Mouse (Mus musculus): ENCODE measurements around the gene Abca13. TPM values are rescaled to one million over a fixed set of nuclear protein-coding genes. Genes with fewer than 3 reads are reported as not detected.
"Not testable (repeated sequence)": the region's sequence is repeated elsewhere in the genome, so short reads cannot be mapped to it uniquely, and the experiment has no call there.

Abca13 gene
- polyA plus RNA-seq (2015; fragmentation: Nextera tagmentation; extraction: Ambion mirVana): 0.01 and 0.14 TPM in 2 replicates

DNA sequence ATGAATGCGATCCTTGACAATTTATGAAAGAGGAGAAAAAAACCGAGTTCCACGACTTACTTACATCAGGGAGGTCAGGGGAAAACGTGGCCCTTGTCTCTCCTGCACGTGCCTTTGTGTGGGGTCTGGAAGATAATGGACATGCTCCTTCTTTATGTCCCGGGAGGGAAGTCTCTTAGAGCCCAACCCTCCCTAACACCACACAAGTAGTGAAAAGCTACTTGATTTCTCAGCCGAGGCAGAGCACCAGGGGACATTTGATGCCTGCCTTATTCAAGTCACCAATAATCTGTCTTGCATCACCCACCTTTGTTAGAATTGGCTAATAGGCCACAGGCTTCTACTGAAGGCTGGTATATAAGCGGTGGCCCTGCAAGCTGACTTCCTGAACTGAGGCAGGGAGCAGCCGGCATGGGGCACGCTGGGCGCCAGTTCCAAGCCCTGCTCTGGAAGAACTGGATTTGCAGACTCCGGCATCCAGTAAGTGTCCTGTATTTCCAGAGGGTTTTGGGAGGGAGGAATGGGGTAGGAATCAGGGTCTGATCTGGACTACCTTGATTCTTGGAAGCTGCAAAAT, at the start of gene Abca13:
TSS of gene Abca13 (plus strand) at position 388 of the 577 bp plus-strand sequence.
- H3K27me3 ChIP-seq: no peaks in the 10 kb centered on the region
- H3K4me1 ChIP-seq: 0 out of 2 replicates have a peak, but pooled peaks cover 6% of the 10 kb centered on the region
- no peaks in the 10 kb centered on the region for H3K9me3 ChIP-seq (replicated peaks)
- 27% methylated on average over 12 of the region's 12 CpGs for WGBS
- no peaks in the 10 kb centered on the region for H3K36me3 ChIP-seq (ENCODE audit: poor library complexity, severe bottlenecking)
- no peak within 1 kb of the TSS for H3K9ac ChIP-seq
- no peak within 1 kb of the TSS for H3K4me2 ChIP-seq
- no peak within 1 kb of the TSS for H3K4me3 ChIP-seq
- ATAC-seq: peak; percentile 19; the same call in 1 of the 2 replicates
- no peak within 1 kb of the TSS for H3K27ac ChIP-seq

DNA sequence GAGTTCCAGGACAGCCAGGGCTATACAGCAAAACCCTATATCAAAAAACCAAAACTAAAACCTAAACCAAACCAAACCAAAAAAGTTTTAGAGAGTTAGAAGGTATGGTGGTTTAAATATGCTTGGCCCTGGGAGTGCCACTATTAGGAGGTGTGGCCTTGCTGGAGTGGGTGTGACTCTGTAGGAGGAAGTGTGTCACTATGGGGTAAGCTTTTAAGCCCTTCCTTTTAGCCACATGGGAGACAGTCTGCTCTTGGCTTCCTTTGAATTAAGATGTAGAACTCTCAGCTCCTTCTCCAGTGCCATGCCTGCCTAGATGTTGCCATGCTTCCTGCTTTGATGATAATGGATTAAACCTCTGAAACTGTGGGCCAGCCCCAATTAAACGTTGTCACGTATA, 46.6 kb upstream of the Abca13 start:
- Histone ChIP-seq H3K36me3 (ENCODE audit: poor library complexity, severe bottlenecking) (no peaks in the 10 kb centered on the region), H3K4me3 (no peak overlapping the region), H3K27me3 (no peaks in the 10 kb centered on the region), H3K9ac (no peak overlapping the region), H3K4me1 (no peaks in the 10 kb centered on the region), H3K9me3 (replicated peaks) (no peaks in the 10 kb centered on the region; the same call in 1 of the 2 replicates), H3K27ac (no peak overlapping the region), H3K4me2 (no peak overlapping the region)
- ATAC-seq: no peak
- WGBS: 89% methylated on average over 2 of the region's 2 CpGs

DNA sequence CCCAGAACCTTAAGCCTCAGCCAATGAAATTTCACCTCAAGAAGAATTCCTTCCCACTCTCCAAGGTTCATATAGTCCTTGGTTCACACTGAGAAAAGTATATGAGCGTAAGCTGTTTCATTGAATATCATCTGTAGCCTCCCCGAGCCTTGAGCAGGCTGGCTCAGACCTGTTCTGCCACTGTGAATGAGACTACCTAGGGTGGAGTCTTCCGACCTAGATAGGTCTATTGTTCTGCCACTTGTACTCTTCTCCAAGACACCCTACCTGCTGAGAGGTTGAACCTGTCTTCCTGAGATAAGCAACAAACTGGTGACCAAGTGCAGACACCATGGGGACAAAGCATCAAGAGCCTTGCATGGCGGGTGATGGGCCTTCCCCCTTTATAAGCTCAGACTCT, 45.6 kb upstream of the Abca13 start:
- Histone ChIP-seq H3K4me1 (no peaks in the 10 kb centered on the region), H3K9ac (no peak overlapping the region), H3K9me3 (replicated peaks) (no peaks in the 10 kb centered on the region; the same call in 1 of the 2 replicates), H3K36me3 (ENCODE audit: poor library complexity, severe bottlenecking) (no peaks in the 10 kb centered on the region), H3K4me3 (no peak overlapping the region), H3K27me3 (no peaks in the 10 kb centered on the region), H3K4me2 (no peak overlapping the region), H3K27ac (no peak overlapping the region)
- ATAC-seq: no peak
- 87% methylated on average over 4 of the region's 4 CpGs for WGBS

DNA sequence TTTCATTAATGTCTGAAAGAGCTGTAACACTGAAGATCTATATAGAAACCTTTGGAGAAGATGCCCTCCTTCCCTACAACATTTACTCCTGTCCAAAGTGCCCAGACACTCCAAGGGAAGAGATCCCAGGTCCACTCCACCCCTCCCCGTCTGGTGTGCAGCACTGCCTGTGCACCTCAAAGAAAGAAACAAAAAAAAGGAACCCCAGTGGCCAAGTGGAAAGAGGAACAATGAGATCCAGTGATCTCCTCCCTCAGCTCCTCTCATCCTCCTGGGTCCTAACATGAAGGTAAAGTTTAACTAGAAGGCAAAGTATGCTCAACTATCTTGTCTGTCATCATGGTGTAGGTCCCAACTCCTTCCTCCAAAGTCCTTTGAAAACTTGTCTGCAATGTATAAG, 45.1 kb upstream of the Abca13 start:
- ATAC-seq: no peak

DNA sequence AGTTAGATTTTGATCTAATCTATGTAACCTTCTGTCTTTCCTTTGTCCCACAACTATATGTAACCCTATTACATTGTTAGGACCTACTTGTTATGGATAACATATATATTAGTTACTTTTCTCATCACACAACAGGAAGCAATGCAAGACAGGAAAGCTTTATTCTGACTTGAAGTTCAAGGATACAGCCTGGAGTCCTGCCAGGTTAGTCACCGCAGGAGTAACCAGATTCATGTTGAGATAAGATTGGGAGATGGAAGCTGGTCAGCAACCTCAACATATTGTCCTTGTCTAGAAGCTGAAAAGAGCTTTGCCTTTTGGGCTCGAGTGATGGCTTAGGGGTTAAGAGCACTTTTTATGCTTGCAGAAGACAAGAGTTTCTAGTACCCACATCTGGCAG, 43.5 kb upstream of the Abca13 start:
- H3K27ac ChIP-seq: no peak overlapping the region
- no peak overlapping the region for H3K4me2 ChIP-seq
- H3K9ac ChIP-seq: no peak overlapping the region
- WGBS: 88% methylated on average over 2 of the region's 2 CpGs
- no peak for ATAC-seq
- H3K27me3 ChIP-seq: no peaks in the 10 kb centered on the region
- H3K4me3 ChIP-seq: no peak overlapping the region
- H3K36me3 ChIP-seq (ENCODE audit: poor library complexity, severe bottlenecking): no peaks in the 10 kb centered on the region
- H3K4me1 ChIP-seq: no peaks in the 10 kb centered on the region
- no peaks in the 10 kb centered on the region; the same call in 1 of the 2 replicates for H3K9me3 ChIP-seq (replicated peaks)

More for the DNA sequence above, 45.1 kb upstream of the Abca13 start:
- H3K9me3 ChIP-seq (replicated peaks): no peaks in the 10 kb centered on the region; the same call in 1 of the 2 replicates
- H3K36me3 ChIP-seq (ENCODE audit: poor library complexity, severe bottlenecking): no peaks in the 10 kb centered on the region
- no peak overlapping the region for H3K27ac ChIP-seq
- H3K4me1 ChIP-seq: no peaks in the 10 kb centered on the region
- 94% methylated on average over 1 of the region's 1 CpGs for WGBS
- no peak overlapping the region for H3K4me2 ChIP-seq
- H3K27me3 ChIP-seq: no peaks in the 10 kb centered on the region
- H3K4me3 ChIP-seq: no peak overlapping the region
- H3K9ac ChIP-seq: no peak overlapping the region

DNA sequence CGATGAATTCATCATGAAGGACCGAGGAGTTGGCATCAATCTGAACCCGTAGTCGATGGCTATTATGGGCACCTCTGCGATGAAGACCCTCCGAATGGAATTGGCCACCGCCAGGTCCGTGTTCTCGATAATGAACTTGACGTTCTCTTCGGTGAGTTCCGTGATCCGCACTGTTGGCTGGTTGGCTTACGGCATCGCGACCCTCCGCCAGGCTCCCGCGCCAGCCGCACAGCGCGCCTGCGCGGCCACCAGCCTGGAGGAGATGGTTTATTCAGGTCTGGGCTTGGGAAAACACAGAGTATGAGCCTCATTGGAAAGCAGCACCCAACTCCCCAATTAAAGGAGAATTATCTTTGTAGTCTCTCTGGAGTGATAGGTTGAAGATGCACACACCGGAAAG, 41.3 kb upstream of the Abca13 start:
- ATAC-seq; H3K4me3 ChIP-seq; H3K4me2 ChIP-seq; H3K27me3 ChIP-seq; H3K27ac ChIP-seq; H3K36me3 ChIP-seq (ENCODE audit: poor library complexity, severe bottlenecking); H3K9me3 ChIP-seq (replicated peaks); H3K9ac ChIP-seq; H3K4me1 ChIP-seq: not testable (repeated sequence)
- WGBS: 86% methylated on average over 25 of the region's 25 CpGs

DNA sequence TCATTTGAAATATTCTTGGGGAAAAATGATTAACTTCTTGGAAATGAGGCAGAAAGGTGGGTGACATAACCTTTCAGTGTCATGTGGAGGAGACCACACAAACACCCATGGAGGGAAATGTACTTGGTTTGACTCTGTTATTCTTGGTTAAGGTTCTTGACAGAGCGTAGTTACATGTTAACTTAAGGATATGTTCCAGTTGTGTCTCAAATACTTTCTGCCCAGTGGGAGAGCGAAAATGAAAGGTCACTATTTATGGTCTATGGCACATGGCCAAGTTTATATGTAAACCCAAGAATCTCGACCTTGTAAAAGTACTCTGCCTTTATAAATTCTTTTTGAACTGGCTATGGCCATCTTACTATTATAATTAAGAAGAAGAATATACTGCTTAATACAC, 31.8 kb upstream of the Abca13 start:
- Histone ChIP-seq H3K4me2 (no peak overlapping the region), H3K4me1 (no peaks in the 10 kb centered on the region), H3K9ac (no peak overlapping the region), H3K27me3 (no peaks in the 10 kb centered on the region), H3K27ac (no peak overlapping the region), H3K36me3 (ENCODE audit: poor library complexity, severe bottlenecking) (no peaks in the 10 kb centered on the region), H3K4me3 (no peak overlapping the region), H3K9me3 (replicated peaks) (no peaks in the 10 kb centered on the region)
- ATAC-seq: no peak
- WGBS: 76% methylated on average over 3 of the region's 3 CpGs

DNA sequence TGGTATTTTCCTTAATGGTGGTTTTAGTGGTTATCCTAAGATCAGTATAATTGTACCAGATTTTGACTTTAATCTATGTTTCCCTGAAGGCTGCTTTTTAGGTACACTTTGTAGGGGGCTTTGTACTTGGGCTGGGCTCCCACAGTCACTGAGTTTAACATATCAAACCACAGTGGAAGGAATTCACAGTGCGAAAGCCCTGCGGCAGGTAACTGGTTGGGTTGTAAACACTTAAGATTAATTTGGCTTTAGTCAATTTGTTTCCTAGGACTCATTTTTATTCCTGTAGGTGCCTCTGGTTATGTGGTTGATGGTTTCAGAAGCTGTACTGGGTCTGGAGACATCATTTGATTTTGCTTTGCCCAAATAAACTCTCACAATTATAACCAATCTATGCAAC, 24.4 kb upstream of the Abca13 start:
- Histone ChIP-seq H3K9me3 (replicated peaks) (no peaks in the 10 kb centered on the region), H3K27me3 (no peaks in the 10 kb centered on the region), H3K36me3 (ENCODE audit: poor library complexity, severe bottlenecking) (no peaks in the 10 kb centered on the region), H3K4me2 (no peak overlapping the region), H3K4me1 (no peaks in the 10 kb centered on the region), H3K9ac (no peak overlapping the region), H3K4me3 (no peak overlapping the region), H3K27ac (no peak overlapping the region)
- WGBS: 93% methylated on average over 2 of the region's 2 CpGs
- no peak for ATAC-seq

DNA sequence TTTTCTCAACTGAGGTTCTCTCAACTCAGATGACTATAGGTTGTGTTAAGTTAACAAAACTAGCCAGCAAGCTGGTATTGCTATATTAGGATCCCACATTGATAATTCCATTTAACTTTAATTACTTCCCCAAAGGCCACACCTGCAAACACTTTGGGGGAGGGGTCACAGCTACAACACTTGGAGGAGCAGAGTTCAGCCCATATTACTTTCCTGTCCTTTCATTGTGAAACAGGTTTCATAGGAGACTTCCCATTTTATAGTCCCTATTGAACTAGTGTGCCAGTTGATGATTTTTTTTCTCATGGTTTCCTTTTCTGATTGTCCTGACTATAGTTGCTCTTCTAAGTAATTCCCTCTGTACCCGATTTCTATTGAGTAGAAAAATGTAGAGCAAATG, 10.3 kb upstream of the Abca13 start:
- Histone ChIP-seq H3K27me3 (no peaks in the 10 kb centered on the region), H3K9ac (no peak overlapping the region), H3K36me3 (ENCODE audit: poor library complexity, severe bottlenecking) (no peaks in the 10 kb centered on the region), H3K4me1 (no peaks in the 10 kb centered on the region), H3K27ac (no peak overlapping the region), H3K9me3 (replicated peaks) (no peaks in the 10 kb centered on the region), H3K4me2 (no peak overlapping the region), H3K4me3 (no peak overlapping the region)
- WGBS: 91% methylated on average over 1 of the region's 1 CpGs
- ATAC-seq: no peak

DNA sequence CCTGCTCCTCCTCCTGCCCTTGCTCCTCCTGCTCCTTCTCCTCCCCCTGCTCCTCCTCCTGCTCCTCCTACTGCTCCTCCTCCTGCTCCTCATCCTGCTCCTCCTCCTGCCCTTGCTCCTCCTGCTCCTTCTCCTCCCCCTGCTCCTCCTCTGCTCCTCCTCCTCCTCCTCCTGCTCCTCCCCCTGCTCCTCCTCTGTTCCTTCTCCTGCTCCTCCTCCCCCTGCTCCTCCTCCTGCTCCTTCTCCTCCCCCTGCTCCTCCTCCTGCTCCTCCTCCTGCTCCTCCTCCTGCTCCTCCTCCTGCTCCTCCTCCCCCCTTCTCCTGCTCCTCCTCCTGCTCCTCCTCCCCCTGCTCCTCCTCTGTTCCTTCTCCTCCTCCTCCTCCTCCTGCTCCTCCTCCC, 2.3 kb upstream of the Abca13 start:
- not testable (repeated sequence) for ATAC-seq; H3K9ac ChIP-seq; H3K36me3 ChIP-seq (ENCODE audit: poor library complexity, severe bottlenecking)

DNA sequence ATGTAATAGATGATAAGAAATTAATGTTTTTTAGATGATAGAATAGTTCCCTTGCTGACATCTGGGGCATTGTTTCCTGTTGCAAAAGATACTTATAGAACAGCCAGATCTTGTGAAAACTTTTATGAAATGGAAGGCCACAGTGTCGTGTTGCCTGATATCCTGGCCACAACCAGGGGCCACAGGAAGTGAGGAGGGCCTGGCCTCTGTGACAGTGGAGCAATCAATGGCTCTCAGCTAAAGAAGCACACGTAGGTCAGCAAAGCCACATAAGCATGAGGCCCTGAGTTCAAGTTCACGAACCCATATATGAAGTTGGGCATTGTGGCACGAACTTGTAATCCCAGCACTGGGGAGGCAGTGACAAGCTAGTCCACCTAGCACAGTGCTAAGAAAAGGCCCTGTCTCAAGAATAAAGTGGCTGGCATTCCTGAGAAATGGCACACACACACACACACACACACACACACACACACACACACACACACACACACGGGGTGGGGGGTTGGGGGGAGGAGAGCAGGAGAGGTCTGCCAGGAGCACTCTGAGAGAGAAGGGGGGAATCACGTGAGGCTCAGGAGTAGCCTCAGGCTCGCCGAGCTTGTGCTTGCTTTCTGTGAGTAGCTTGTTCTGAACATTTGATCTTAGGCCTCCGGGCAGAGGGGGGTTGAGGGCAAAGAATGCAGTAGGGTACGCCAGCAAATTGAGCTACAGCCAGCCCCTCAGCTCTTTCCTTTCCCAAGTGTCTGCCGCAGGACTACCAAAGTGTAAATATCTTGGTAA, 779 bp upstream of the Abca13 start:
- Histone ChIP-seq H3K9me3 (replicated peaks) (no peaks in the 10 kb centered on the region), H3K27ac (no peak overlapping the region), H3K4me1 (0 out of 2 replicates have a peak, but pooled peaks cover 6% of the 10 kb centered on the region), H3K27me3 (no peaks in the 10 kb centered on the region), H3K4me3 (no peak overlapping the region), H3K9ac (no peak overlapping the region), H3K36me3 (ENCODE audit: poor library complexity, severe bottlenecking) (no peaks in the 10 kb centered on the region), H3K4me2 (no peak overlapping the region)
- WGBS: 34% methylated on average over 11 of the region's 11 CpGs
- ATAC-seq: peak; percentile 59; the same call in 1 of the 2 replicates

More for the DNA sequence above, 2.3 kb upstream of the Abca13 start:
- H3K4me3 ChIP-seq; H3K4me2 ChIP-seq; H3K27ac ChIP-seq; H3K9me3 ChIP-seq (replicated peaks); H3K27me3 ChIP-seq; H3K4me1 ChIP-seq: not testable (repeated sequence)

DNA sequence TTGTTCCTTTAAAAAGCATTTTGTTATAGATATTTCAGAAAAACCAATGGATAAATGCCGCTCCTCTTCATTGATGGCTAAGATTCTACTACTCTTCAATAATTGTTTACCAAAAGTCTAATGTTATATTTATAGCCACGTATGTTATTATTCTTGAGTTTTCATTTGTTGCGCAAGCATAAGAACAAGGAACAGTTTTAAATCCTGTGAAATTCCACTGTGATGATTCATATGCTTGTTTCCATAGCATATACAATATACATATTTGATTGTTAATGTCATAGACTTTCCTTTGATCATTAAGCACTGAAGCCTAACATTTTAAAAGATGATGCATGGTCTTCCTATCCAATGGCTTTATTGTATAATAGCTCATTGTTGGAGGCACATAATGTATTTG, 3.1 kb downstream of the Abca13 start:
- Histone ChIP-seq H3K4me2 (no peak overlapping the region), H3K4me3 (no peak overlapping the region), H3K4me1 (0 out of 2 replicates have a peak, but pooled peaks cover 6% of the 10 kb centered on the region), H3K9ac (no peak overlapping the region), H3K27ac (no peak overlapping the region), H3K9me3 (replicated peaks) (no peaks in the 10 kb centered on the region), H3K36me3 (ENCODE audit: poor library complexity, severe bottlenecking) (no peaks in the 10 kb centered on the region), H3K27me3 (no peaks in the 10 kb centered on the region)
- ATAC-seq: no peak
- 96% methylated on average over 3 of the region's 3 CpGs for WGBS
